Mouse (Mus musculus) heart, adult 8-10 months (tissue): ENCODE measurements around the gene Hist1h2bm. TPM values are rescaled to one million over a fixed set of nuclear protein-coding genes. Genes with fewer than 3 reads are reported as not detected.
"Not testable (repeated sequence)": the region's sequence is repeated elsewhere in the genome, so short reads cannot be mapped to it uniquely, and the experiment has no call there.

Experiments used
- DNase-seq: peaks from one replicate; pipeline ENCODE4 v3.0.0; 2022; ENCODE audit warnings: low spot score
- total RNA-seq, 4 experiments: library from RNA; stranded (reverse); gene quantifications; 2 replicates each; pipeline ENCODE4 v1.2.4; 2022

Gene Hist1h2bm
- 1 to 10 TPM in 2 of 4 experiments, under 1 TPM in 1, not detected in 1; 0.94 to 3.0 (median 1.8) TPM for total RNA-seq

- peak; percentile 91 for DNase-seq
Measured at GRCm38 (mm10) chr13:21721757-21722372, at the start of gene Hist1h2bm. Gene Hist1h2bm (plus strand): TSS chr13:21722044.

- DNase-seq, result no peak
Measured at GRCm38 (mm10) chr13:21677305-21677704, 44.5 kb upstream of the Hist1h2bm start, which contains the start of gene Olfr1360. Gene Olfr1360 (minus strand): TSS chr13:21677405.

DNA sequence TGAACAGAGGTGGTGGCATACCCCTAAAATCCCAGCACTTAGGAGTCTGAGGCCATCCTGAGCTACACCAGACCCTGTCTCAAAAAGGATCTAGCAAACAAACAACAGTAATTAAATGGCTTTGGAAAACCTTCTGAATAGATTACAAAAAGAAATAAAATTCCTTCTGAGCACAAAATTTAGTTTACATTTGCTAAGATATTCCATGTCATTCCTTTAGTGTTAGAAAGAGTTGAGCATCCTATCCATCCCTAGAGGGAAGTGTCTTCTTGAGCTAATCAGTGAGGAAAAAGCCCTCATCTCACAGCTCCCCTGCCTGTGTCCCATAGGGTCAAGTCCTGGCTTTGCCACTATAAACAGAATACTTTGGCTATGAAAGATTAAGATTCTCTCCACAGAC lies 24.0 kb upstream of the Hist1h2bm start, which contains the start of gene Olfr1359:
Olfr1359 (plus strand) TSS at position 301 of the 400 bp plus-strand sequence.
- DNase-seq, result no peak

DNA sequence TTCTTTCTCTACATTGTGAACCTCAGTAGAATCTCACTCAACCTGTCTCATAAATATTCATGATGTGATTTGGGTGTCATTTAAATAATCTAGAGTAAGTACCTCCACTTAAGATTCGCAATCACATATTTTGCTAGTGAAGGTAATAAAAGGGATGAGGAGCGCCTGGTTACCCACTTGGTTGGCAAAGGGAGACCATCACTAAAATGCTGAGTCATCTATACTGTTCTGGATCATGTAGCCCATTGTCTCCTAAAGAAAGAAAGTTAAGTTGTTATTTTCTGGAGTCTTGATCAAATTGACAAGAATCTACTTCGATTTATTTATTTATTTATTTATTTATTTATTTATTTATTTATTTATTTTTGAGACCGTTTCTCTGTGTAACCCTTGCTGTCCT lies 15.2 kb upstream of the Hist1h2bm start:
- DNase-seq, result no peak

DNA sequence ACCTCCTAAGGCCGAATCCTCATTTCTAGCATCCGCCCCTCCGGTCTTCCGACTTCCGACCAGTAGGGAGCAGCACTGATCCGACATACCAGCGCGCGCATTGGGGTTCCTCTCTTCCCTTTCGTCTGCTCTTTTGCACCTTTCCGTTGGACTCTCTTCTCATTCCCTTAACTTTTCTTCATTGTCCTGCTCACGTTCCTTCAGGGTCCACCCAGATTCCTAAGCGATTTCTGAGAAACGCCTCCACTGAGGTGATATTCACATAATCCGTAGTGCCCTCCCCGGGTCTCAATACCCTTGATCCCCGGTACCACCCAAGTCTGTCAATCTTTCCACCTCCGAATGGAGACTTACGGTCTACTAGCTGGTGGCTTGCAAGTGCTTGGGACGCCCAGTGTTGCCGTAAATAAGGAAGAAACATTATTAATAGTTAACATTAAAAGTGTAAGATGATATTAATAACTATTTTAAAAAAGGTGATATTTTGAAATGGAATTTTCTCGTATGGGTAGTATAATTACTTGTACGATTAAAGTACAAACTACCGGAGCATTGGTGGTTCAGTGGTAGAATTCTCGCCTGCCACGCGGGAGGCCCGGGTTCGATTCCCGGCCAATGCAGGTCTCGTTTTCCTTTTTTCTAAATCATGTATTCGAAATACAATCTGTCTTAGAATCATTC lies 11.7 kb upstream of the Hist1h2bm start:
- DNase-seq, result peak; percentile 91

DNA sequence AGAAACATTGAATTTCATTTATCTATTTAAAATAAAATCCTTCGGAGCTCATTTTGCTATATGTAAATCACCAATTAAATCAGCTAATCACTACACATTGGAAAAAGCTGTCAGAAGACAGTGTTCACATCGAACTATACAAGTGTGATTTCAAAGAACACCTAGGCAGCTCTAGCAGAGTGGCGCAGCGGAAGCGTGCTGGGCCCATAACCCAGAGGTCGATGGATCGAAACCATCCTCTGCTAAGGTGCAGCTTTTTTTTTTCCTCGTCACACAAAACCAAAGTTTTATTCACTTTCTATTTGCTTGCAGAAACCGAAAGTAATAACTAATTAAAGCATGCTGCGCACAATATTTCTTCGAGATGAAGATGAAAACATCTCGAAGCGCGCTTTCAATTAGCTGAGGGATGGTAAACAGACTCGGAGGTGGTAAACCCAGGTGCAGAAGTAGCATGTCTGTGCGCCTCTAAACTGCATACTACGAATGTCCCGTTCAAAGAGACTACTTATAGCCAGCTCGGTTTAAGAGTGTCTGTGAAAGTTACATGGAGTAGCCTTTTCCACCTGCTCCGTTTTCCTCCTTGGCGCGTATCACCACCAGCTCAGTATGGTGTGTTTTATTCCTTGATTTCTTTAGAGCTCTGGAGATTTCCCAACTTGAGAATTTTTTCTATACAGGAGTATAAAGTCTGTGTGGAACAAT lies 10.9 kb upstream of the Hist1h2bm start:
- DNase-seq, result peak; percentile 86

- no peak for DNase-seq
Measured at GRCm38 (mm10) chr13:21711698-21712097, 10.1 kb upstream of the Hist1h2bm start.

- DNase-seq, result peak; percentile 65
Measured at GRCm38 (mm10) chr13:21714725-21715124, 7.1 kb upstream of the Hist1h2bm start.

DNA sequence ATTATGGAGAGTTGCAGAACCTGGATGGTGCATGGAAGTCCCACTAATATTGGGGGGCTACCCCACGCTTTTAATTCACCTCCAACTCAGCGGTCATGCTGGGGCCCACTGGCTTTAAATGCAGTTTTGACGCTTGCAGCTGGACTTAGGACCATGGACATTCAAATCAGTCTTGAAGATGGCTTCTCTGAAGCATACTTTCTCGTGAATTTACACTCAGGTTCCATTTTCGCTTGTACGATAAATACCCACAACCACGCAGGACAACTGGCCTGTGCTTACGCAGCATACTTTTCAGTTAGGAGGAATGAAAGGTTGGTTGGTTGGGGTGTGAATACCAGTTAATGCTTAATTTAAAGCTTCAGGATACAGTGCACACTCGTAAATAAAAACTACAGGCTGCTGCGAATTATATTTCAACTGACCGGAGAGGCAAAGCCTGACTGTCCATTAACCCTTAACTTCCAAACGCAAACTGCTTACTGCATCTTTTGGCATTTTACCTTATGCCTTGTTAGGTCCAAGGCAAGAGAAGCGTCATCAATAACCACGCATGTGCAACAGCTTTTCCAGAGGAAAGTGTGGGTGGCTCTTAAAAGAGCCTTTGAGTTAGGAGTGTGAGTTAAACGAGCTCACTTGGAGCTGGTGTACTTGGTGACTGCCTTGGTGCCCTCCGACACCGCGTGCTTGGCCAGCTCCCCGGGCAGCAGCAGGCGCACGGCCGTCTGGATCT lies 6.5 kb upstream of the Hist1h2bm start:
- no peak for DNase-seq

- peak; percentile 90 for DNase-seq
Measured at GRCm38 (mm10) chr13:21715864-21716539, 5.8 kb upstream of the Hist1h2bm start, which contains the start of the genes Hist1h2bl and Hist1h2ai. Gene Hist1h2bl (minus strand): TSS chr13:21716143. Gene Hist1h2ai (plus strand): TSS chr13:21716422.

- DNase-seq, result peak; percentile 15
Measured at GRCm38 (mm10) chr13:21716540-21717391, 5.1 kb upstream of the Hist1h2bm start.

GRCm38 (mm10) chr13:21717397-21718357 lies 4.2 kb upstream of the Hist1h2bm start, which contains the start of gene Hist1h3h:
Gene Hist1h3h (plus strand): TSS chr13:21717659.
- peak; percentile 85 for DNase-seq

DNA sequence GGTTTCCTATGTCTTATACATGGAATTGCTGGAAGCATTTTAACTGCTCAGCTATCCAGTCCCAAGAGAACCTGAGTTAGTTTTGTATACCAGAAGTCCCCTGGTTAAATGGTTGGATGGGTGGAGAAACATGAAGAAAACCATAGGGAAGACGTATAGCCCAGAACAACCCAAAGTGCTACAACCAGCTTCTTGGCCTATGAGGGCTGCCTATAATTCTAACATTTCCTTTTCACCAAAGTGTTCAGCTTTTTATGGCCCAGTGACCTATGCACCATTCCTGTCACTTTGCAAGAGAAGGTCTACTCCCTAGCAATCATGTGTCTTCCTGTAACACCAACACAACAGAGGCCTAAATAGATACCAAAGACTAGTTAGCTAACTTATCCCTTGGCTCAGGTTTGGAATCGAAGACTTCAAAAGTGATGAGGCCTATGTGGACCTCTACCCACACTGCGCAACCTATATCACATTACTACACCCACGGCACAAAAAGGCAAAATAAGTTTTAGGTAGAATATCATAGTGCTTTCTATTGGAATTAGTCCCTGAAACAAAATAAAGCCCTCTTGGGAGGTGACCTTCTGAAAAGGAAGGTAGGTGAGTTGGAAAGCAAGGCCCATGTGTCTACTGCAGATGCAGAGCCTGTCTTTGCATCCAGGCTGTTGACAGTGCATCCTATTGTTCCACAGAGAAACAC lies 3.3 kb upstream of the Hist1h2bm start:
- DNase-seq, result no peak

GRCm38 (mm10) chr13:21721107-21721756 lies 612 bp upstream of the Hist1h2bm start:
- DNase-seq, result not testable (repeated sequence)

- no peak for DNase-seq
Measured at GRCm38 (mm10) chr13:21722373-21722925, 605 bp downstream of the Hist1h2bm start.

DNA sequence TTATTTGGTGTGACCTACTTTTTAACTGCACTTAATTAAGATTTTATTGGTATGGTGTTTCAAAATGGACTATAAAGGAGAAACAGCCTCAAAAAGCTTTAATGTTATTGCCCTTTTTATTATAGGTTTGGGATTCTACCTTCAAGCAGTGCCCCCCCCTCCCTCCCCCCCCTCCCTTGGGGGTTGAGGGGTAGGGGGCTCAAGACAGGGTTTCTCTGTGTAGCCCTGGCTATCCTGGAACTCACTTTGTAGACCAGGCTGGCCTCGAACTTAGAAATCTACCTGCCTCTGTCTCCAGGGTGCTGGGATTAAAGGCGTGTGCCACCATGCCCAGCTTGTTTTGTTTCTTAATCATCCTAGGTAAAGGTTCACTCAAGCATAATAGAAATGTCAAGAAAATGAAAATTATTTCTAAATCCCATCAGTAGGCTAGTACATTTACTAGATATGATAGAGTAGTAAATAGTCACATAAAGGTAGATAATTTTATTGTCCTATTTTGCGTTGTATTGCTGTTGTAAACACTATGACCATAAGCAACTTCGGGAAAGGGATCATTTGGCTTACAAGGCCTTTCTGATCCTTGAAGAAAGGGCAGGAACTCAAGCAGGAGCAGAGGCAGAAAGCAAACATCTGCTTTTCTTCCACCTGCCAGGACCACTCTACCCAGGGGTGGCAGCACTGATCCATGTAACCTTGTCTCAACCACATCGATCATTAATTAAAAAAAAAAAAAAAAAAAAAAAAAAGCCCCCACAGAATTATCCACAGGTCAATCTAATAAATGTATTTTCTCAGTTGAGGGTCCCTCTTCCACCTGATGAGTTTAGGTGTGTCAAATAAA lies 1.4 kb downstream of the Hist1h2bm start:
- no peak for DNase-seq
